Mouse (Mus musculus): ENCODE results near the gene Thap2.

Gene Thap2

DNA sequence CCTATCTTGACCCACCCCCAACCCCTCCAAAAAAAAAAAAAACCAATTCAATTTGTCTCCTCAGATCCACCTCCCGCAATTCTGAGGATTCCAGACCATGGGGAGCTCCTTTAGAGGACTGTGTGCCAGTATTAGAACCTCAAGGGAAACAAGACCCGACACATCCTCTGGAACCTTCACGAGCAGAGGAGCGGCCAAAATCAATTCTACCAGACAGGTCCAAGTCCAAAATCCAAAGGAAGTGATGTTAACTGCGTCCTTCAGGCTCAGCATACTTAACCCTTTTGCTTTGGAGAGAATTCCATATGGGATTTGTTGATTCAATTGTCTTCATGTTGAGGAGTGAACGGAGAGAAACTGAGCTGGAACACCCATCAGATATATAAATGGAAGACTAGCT is 29.2 kb downstream of the Thap2 start:
- DNase-seq (ENCODE audit: low spot score in 2 of 2): no peak

DNA sequence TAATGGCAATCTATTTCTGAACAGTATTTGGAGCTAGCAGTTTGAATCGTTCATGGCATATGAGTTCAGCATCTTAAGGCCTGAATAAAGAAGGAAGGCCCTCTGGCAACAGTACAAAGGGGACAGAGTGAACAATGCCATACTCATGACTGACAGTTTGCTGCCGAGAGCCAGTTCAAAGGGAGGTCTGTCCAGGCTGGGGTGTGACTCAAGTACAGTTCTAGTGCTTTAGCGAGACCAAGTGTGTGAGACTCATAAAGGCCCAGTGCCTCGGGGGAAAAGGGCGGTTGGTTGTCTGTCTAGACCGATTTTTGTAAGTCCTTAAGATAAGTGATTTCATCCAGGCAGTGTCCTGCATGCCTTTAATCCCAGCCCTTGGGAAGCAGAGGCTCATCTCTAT is 29.7 kb downstream of the Thap2 start:
- DNase-seq (ENCODE audit: low spot score in 2 of 2): no peak

DNA sequence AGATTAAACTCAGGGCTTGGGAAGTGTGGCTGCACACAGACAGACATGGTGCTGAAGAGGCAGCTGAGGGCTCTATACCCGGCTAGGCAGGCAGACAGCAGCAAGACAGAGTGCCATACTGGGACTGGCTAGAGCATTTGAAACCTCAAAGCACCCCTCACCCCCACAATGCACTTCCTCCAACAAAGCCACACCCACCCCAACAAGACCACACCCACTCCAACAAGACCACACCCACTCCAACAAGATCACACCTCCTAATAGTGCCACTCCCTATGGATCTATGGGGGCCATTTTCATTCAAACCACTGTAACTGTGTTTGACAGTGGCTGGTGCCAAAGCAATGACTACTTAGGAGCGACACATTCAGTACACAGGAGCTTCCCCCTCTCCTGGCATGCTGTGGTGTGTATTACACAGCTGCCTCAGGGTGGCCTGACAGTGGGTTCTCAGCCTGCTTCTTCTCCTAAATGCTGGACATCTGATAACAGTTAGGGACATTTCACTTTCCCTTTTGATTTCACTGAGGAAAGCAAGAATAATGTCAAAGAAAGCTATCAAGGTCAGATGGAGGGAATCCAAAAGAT is 33.3 kb downstream of the Thap2 start:
- no peak for DNase-seq (ENCODE audit: low spot score in 2 of 2)

DNA sequence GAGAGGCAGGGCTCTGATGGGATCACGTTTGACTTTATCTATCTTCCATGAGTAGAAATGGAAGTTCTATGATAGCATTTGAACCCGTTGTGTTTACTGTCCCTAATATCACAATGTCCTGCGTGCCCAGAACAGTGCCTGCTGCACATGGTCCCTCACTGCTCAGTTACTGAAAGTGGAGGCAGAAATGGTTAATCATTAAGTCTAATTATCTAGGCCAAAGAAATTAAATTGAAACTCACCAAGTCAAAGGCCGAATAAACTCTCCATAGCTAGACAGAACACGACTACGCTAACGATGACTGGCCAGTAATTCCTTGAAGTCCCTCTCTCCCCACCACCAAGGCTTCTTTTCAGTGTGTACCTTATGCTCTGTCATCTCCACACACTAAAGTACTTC is 34.7 kb downstream of the Thap2 start:
- DNase-seq (ENCODE audit: low spot score in 2 of 2): no peak

DNA sequence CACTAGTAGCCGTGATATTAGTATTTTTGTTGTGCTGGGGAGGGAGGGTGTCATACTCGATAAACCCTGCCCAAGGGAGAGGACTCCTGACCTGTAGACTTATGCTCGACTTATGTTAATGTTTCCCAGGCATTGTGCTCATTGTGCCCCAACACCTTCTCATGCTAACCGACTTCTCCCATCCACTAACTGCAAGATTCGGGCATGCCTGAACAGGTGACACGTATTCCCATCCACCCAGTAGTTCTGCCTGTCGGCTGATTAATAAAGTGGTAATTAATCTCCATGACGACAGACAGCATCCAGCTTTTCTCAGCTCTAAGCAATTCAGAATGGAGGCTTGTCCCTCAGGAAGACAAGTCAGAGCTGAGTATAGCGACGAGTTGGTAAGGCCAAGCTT is 35.2 kb downstream of the Thap2 start:
- DNase-seq (ENCODE audit: low spot score in 2 of 2): no peak

DNA sequence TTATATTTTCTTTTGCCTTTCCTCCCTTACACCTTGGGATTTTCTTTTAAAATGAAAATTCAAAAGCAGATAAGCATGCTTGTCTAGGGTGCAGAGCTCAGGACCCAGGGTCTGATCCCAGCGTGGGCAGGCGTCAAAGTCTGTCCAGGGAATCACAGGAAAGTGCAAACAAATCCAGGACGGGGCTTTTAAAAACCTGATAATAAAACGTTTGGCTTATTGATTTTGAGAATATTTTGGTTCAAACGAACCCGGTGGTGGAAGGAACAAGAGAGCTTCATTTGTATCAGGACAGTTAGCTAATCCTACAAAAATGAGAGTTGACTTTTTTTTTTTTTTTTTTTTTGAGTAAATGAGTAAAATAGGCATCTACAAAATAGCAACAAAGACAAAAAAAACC is 36.1 kb downstream of the Thap2 start:
- DNase-seq (ENCODE audit: low spot score in 2 of 2): no peak

DNA sequence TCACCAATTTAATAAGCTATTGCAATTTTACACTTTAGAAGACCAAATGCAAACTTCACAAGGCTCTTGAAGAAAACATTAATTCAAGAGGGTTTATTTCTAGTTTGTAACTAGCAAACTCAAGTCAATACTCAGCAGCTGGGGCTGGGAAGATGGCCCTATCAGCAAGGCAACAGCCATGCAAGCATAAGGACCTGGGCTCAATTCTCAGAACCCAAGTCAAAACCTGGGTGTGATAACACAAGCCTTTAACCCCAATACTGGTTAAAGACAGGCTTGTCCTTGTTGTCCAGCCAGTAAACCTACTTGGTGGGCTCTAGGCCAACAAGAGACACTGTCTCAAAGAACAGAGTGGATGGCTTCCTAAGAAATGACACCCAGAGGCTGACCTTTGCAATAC is 37.8 kb downstream of the Thap2 start:
- no peak for DNase-seq (ENCODE audit: low spot score in 2 of 2)

DNA sequence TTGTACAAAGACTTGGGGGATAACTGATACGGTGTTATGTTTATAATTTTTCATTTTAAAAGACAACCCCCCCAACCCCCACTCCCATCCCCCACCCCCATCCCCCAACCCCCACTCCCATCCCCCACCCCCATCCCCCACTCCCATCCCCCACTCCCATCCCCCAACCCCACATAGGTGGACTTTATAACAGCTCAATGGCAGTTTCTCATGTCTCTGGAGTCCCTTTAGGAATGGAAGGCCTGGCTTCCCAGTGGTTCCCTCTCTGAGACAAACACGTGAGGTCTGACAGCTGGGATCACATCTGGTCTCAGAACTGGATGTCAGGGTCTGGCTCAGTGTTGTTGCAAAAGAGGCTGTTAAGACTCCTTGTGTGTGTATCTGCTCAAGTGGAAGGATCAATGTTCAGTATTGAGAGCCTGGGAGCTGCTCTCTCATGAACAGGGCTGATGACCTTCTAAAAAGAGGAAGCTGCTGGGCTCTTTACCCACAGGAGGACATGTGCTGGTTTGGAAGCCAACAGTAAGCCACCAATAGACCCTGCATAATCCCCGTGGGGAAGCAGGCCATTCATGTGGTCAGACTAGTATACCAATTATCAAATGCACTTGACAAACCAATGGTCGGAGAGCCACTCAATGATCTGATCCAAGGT is 41.3 kb downstream of the Thap2 start:
- DNase-seq (ENCODE audit: low spot score in 2 of 2): no peak

DNA sequence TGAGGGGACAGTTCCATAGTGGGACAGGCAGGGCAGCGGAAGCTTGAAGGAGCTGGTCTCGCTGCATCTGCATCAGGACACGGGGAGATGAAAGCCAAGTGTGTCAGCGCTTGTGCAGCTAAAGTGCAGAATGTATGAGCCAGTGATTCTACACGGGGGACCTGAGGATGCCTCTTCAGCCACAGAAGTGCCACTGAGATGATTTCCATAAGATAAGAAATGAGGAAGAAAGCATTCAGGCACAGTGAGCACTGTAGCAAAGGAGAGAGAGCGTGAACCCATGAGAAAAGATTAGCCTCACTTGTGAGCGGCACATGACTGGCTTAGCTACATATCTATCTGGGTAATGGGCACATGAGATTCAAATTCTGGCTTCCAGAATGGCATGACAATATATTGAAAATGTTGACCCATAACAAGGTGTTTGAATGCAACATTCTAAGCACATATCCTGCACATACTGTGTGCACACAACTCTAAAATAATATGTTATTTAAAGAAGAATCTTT is 44.4 kb downstream of the Thap2 start:
- peak in 1 of 2 experiments; percentile 28 for DNase-seq (ENCODE audit: low spot score in 2 of 2)

DNA sequence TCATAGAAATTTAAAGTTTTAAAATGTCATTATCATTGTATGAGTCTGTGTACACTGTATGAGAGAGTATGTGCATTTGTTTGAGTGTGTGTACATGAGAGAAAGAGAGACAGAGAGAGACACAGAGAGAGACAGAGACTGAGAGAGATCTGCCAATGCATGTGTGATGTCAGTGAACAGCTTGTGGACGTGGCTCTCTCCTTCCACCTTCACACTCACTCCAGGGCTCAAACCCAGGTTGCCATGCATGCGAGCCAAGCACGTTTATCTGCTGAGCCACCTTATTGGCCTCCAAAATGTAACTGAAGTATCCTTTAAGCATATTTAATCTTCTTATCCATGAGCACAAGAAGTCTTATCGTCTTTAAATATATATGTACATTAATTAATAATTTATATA is 47.3 kb downstream of the Thap2 start:
- peak in 1 of 2 experiments; percentile 41 for DNase-seq (ENCODE audit: low spot score in 2 of 2)

DNA sequence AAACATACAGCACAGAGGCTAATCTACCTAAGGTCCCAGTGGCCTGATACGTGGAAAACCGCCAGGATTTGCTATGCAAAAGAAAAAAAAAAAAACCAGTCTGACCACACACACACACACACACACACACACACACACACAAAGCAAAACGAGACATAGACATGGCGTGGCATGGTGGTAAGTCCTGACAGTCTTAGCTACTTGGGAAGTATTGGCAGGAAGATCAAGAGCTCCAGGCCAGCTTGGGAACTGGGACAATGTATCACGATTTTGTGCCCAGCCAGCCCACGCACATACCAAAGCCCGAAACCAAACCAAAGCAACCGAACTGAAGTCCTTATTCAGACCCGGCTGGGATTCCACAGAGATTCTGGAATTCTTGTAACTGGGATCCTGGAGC is 50.7 kb downstream of the Thap2 start:
- DNase-seq (ENCODE audit: low spot score in 2 of 2): peak in 1 of 2 experiments; percentile 47

DNA sequence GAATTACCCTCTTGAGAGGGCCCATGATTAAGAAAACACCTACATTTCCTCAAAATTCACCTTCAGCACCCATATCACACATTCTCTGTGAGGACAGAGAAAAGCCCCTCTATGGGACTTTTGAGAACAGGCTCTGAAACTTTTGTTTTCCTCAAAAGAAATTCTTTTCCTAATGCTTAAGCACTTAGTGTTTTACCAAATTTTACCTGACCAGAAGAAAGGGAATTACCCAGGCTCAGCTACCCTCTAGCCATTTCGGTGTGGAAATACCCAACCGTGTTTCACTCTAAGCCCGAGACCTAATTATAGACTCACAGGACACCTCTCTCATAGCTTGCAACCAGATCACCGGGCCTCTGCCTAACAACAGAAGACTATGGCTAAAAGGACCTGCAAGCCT is 51.2 kb downstream of the Thap2 start:
- DNase-seq (ENCODE audit: low spot score in 2 of 2): no peak

DNA sequence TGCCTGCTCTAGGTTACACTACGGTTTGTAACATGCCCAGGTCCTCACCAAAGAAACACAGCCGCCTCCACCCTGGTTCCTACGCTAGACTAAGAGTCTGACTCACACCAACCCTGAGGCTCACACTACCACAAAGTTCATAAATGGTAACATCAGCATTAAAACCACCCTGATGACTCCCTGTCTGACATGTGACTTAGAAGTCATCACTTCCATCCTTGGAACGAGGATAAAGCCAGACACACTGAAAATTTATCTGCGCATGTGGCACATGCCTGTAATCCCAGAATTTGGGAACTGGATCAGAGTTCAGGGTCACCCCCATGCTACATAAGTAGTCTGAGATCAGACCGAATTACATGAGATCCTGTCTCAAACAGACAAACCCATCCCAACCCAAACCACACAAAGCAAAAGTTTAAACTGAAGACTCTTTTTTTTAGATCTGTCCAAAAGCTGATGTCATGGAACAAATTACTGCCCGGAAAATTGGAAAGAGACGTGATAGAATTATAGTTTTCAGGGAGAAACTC is 51.8 kb downstream of the Thap2 start:
- peak in 1 of 2 experiments; percentile 27 for DNase-seq (ENCODE audit: low spot score in 2 of 2)

DNA sequence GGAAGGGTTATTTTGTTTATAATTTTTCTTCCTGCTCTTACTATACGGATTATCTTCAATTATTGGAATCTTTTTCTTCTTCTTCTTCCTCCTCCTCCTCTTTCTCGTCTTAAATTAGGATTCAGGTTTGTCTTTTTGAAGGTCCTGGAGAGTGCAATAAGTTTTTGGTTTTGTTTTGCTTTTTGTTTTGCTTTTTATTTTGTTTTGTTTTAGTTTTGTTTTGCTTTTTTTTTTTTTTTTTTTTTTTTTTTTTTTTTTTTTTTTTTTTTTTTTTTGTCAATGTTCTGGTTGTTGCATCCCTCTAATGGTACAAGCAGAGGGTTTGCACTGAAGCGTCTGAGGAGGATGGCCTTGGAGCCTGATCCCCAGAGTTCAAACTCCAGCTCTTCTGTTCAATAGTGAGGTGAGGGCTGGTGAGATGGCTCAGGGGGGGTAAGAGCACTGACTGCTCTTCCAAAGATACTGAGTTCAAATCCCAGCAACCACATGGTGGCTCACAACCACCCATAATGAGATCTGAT is 55.2 kb downstream of the Thap2 start:
- no peak for DNase-seq (ENCODE audit: low spot score in 2 of 2)

DNA sequence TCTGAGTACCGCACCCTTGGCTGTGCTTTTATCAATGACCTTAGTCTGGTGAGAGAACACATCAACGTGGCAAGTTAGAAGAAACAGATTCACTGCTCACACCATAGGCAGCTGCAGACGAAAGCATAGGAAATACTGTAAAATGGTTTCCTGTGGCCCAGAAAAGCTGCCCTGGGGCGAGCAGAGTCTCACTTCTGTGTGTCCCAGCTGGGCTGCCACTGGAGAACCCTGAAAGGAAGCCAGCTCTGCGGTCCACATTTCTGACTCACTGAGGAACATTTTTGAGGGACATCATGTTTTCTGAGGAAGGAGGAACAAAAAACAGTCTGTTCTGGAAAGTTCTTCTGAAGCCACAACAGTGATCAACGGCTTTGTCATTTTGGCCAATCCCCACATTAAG is 55.7 kb downstream of the Thap2 start:
- DNase-seq (ENCODE audit: low spot score in 2 of 2): no peak

DNA sequence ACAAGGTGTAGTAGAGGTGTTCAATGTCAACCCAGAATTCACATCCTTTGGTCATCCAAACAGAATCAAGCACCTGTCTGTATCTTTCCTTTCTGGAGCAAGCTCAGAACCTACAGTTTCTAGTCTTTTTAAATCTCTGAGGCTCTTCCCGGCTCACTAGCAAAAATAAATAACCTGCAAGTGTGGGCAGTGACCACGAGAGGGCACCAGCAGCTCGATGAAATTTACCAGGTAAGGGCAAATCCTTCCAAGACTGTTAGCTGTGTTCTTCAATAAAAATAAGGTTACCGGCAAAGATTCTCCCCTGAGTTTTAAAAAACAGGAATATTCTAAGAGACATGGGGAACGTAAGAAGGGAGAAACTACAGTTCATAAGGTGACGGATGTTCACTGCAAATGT is 60.9 kb downstream of the Thap2 start:
- DNase-seq (ENCODE audit: low spot score in 2 of 2): peak; percentile 57 to 82

DNA sequence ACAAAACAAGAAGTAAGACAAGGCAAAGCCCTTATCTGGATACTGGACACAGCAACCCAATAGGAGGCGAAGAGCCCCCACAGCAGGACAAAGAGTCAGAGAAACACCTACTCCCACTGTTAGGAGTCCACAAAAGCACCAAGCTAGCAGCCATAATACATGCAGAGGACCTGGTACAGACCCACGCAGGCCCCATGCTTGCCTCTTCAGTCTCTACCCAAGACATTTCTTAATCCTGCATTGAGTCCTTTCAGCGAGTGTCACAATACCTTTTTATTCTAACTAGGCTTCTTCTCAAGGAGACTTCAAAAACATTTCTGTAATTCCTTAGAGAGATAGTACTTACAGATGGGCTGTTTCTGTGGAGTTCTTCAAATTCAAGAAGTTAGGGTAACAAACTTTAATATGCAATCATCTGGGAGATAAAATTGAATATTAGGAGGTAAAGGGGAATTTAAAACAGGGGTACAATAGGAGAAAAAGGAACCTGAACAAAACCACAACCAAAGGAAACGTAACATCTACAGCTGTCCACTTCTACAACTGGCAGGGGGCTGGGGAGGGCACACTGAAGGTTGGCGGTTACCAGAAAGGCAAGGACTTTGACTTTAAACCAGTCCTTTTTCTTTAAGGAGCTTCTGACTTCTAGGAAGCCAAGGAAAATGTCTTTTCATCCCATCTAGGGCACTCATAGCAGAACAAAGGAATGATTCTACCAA is 62.8 kb downstream of the Thap2 start:
- DNase-seq (ENCODE audit: low spot score in 2 of 2): no peak

Measured in spleen, postnatal 4 days (tissue).